Mouse (Mus musculus) G1E-ER4 (cell line): ENCODE data around the gene 1110008L16Rik. TPM values are rescaled to one million over a fixed set of nuclear protein-coding genes. Genes with fewer than 3 reads are reported as not detected.

ENCODE experiments used
- GATA1 ChIP-seq: IDR thresholded peaks from one replicate; pipeline ENCODE4 v1.8.0; 2012; ENCODE audit warnings: low read length, inconsistent platforms
- polyA plus RNA-seq: library from polyadenylated mRNA; stranded (reverse); fragments of >175 nt; gene quantifications from 2 replicates; pipeline ENCODE4 v1.2.3, GENCODE M21; 2012

The 1110008L16Rik gene
- polyA plus RNA-seq, 1 experiment = 1.5 TPM

GRCm38 (mm10) chr12:55387083-55387787 lies 87.9 kb downstream of the 1110008L16Rik start:
- peak; percentile 56 for TF ChIP-seq GATA1

- TF ChIP-seq GATA1 = no peak
Measured at GRCm38 (mm10) chr12:55387788-55388465, 88.5 kb downstream of the 1110008L16Rik start.

- TF ChIP-seq GATA1 = no peak
Measured at GRCm38 (mm10) chr12:55388478-55388877, 89.1 kb downstream of the 1110008L16Rik start.

- TF ChIP-seq GATA1 = no peak
Measured at GRCm38 (mm10) chr12:55389132-55390081, 90.0 kb downstream of the 1110008L16Rik start.

GRCm38 (mm10) chr12:55392120-55392519 lies 92.7 kb downstream of the 1110008L16Rik start:
- TF ChIP-seq GATA1 = no peak

- TF ChIP-seq GATA1 = no peak
Measured at GRCm38 (mm10) chr12:55392733-55393577, 93.6 kb downstream of the 1110008L16Rik start.

- no peak for TF ChIP-seq GATA1
Measured at GRCm38 (mm10) chr12:55396536-55396935, 97.2 kb downstream of the 1110008L16Rik start.

- TF ChIP-seq GATA1 = no peak
Measured at GRCm38 (mm10) chr12:55397544-55398239, 98.3 kb downstream of the 1110008L16Rik start.

- no peak for TF ChIP-seq GATA1
Measured at GRCm38 (mm10) chr12:55398240-55399127, 99.1 kb downstream of the 1110008L16Rik start.

GRCm38 (mm10) chr12:55399128-55399677 lies 99.8 kb downstream of the 1110008L16Rik start:
- no peak for TF ChIP-seq GATA1

- no peak for TF ChIP-seq GATA1
Measured at GRCm38 (mm10) chr12:55407888-55408287, 108.5 kb downstream of the 1110008L16Rik start.

GRCm38 (mm10) chr12:55415255-55415654 lies 115.9 kb downstream of the 1110008L16Rik start:
- no peak for TF ChIP-seq GATA1

- TF ChIP-seq GATA1 = no peak
Measured at GRCm38 (mm10) chr12:55415762-55416161, 116.4 kb downstream of the 1110008L16Rik start.
